Mouse (Mus musculus) stomach, embryonic 16.5 days (tissue): ENCODE results near the gene Crat. TPM values are rescaled to one million over a fixed set of nuclear protein-coding genes. Genes with fewer than 3 reads are reported as not detected.

Source experiments
- ATAC-seq: fragments of 200-750 bp; cut with Nextera tagmentation; 2 replicates; pipeline ENCODE4 v1.8.0; 2017; ENCODE audit warnings: moderate number of reproducible peaks, moderate TSS enrichment; ENCODE audit not compliant: insufficient read depth, low FRiP score
- H3K27ac ChIP-seq: fragments of 300-500 bp; sonication (generic); 2 replicates; pipeline ENCODE4 v1.5.1; 2014; ENCODE audit warnings: low read length
- H3K27me3 ChIP-seq: fragments of 300-500 bp; sonication (generic); 2 replicates; pipeline ENCODE4 v1.6.1; 2014; ENCODE audit warnings: low read length, control low read depth, mixed read lengths; ENCODE audit not compliant: control insufficient read depth, insufficient read depth
- H3K36me3 ChIP-seq: fragments of 300-500 bp; sonication (generic); 2 replicates; pipeline ENCODE4 v1.6.1; 2014; ENCODE audit warnings: low read length; ENCODE audit not compliant: control insufficient read depth, insufficient read depth
- H3K4me1 ChIP-seq: fragments of 300-500 bp; sonication (generic); 2 replicates; pipeline ENCODE4 v1.6.1; 2014; ENCODE audit warnings: low read length, control low read depth, mixed read lengths; ENCODE audit not compliant: control insufficient read depth, insufficient read depth
- H3K4me2 ChIP-seq: fragments of 300-500 bp; sonication (generic); 2 replicates; pipeline ENCODE4 v1.6.1; 2014; ENCODE audit warnings: low read depth, low read length, mixed read lengths
- H3K4me3 ChIP-seq: fragments of 300-500 bp; sonication (generic); replicated peaks from 2 replicates; pipeline ENCODE4 v1.5.1; 2014; ENCODE audit warnings: mild to moderate bottlenecking, low read length
- H3K9ac ChIP-seq: fragments of 300-500 bp; sonication (generic); 2 replicates; pipeline ENCODE4 v1.6.1; 2014; ENCODE audit warnings: low read length
- H3K9me3 ChIP-seq: fragments of 300-500 bp; sonication (generic); replicated peaks from 2 replicates; pipeline ENCODE4 v1.6.1; 2016; ENCODE audit warnings: low read length, control low read depth; ENCODE audit not compliant: control insufficient read depth
- WGBS: fragments of 180-500 bp; shearing (Covaris S2); extraction: QIAGEN DNeasy Blood & Tissue Kit; methylation state at CpG from one replicate; pipeline ENCODE4 v1.1.7; 2014; 5-methylcytosine and 5-hydroxymethylcytosine counted together
- polyA plus RNA-seq: library from polyadenylated mRNA; unstranded; fragments of >200 nt; fragmentation: Nextera tagmentation; extraction: Ambion mirVana; gene quantifications from 2 replicates; pipeline ENCODE4 v1.2.1, GENCODE M21; 2015

Crat gene
- polyA plus RNA-seq, 1 experiment from 2014 or later: 29.0 TPM

DNA sequence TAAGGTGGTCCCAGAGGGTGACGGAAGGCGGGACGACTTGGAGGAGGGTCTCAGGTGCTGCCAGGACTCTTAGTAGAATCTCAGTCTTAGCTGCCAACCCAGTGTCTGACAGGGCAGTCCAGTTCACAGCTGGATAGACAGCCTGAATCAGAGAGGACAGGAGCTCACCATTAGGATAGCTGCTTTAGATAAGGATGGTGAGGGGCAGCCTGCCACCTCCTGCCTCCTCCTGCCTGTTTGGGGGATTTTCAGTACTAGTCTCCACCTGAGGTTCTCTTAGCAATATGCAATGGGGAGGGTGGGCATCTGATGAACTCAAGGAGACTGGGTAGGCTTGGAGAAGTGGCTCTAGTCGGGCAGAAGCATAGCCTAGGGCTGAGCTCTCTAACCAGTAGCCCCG, 932 bp downstream of the Crat start:
- Histone ChIP-seq H3K27me3 (no peaks in the 10 kb centered on the region), H3K4me1 (peaks cover 21% of the 10 kb centered on the region), H3K36me3 (no peaks in the 10 kb centered on the region), H3K4me3 (peak overlapping the region; percentile 88), H3K4me2 (peak overlapping the region; percentile 66), H3K9ac (peak overlapping the region; percentile 98), H3K9me3 (no peaks in the 10 kb centered on the region), H3K27ac (no peak overlapping the region)
- 50% methylated on average over 5 of the region's 5 CpGs for WGBS
- no peak for ATAC-seq

DNA sequence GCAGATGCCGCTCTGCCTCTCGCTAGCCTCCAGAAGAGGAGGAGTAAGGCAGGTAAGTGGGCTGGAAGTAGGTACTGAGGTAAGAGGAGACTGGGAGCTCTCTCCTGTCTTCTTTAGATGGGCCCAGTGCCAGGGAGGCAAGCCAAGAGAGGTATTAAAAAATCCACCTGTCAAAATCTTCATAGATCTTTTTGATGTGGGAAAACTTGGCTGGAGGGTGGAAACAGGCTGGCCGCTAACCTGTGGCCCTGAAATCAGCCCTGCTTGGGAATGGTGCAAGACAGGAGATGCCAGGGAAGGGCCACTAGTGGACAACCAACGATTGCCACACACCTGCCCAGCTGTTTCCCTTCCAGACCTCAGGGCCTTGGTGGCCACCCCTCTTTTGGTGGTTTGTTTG, 1.5 kb downstream of the Crat start:
- Histone ChIP-seq H3K4me2 (peak overlapping the region; percentile 66; the same call in 1 of the 2 replicates), H3K36me3 (no peaks in the 10 kb centered on the region), H3K4me1 (peaks cover 18% of the 10 kb centered on the region), H3K4me3 (no peak overlapping the region), H3K9me3 (no peaks in the 10 kb centered on the region), H3K27me3 (no peaks in the 10 kb centered on the region), H3K9ac (no peak overlapping the region), H3K27ac (no peak overlapping the region)
- no peak for ATAC-seq
- 76% methylated on average over 4 of the region's 4 CpGs for WGBS

DNA sequence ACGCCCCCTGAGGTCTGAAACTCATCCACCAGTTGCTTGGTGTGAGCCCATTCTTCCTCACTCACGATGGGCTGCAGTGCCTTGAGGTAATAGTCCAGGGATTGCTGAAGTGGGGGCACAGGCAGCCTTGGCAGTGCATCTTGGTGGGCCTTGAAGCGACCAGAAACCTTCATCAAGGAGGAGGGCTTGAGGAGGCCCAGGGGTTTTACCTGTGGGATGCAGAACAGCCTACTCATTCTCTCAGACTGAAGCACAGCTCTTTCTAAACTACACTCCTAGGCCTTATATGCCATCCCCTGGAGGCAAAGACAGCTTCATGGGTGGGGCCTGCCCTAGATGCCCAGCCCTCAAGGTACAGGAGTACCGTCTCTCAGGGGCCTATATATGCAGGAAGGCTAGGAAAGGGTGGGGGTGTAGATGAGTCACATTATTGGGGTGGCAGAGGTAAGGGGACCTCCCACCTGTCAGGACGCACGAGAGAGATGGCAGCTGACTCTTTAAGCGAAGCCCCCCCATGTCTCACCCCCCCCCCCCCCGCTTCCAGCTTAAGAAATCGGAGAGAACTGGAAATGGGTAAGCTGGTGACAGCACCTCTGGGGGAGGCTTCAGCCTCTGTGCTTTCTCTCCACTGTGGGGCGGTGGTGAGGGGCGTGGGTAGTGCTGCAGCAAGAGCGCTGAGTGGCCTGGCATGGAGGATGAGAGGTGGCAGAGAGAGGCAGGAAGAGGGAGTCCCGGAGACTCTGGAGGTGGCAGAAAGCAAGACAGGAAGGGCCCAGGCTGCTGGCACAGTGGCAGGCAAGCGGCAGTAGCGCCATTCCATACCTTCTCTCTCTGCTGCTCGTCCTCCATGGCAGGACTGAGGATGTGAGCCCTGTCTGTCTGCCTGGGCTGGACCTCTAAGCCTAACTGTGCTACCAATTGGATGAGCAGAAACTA, 2.3 kb downstream of the Crat start:
- H3K4me3 ChIP-seq: no peak overlapping the region
- WGBS: 76% methylated on average over 16 of the region's 16 CpGs
- H3K4me2 ChIP-seq: no peak overlapping the region
- H3K36me3 ChIP-seq: no peaks in the 10 kb centered on the region
- H3K27ac ChIP-seq: no peak overlapping the region
- no peaks in the 10 kb centered on the region for H3K27me3 ChIP-seq
- no peaks in the 10 kb centered on the region for H3K9me3 ChIP-seq
- no peak for ATAC-seq
- H3K9ac ChIP-seq: no peak overlapping the region
- peaks cover 10% of the 10 kb centered on the region for H3K4me1 ChIP-seq

DNA sequence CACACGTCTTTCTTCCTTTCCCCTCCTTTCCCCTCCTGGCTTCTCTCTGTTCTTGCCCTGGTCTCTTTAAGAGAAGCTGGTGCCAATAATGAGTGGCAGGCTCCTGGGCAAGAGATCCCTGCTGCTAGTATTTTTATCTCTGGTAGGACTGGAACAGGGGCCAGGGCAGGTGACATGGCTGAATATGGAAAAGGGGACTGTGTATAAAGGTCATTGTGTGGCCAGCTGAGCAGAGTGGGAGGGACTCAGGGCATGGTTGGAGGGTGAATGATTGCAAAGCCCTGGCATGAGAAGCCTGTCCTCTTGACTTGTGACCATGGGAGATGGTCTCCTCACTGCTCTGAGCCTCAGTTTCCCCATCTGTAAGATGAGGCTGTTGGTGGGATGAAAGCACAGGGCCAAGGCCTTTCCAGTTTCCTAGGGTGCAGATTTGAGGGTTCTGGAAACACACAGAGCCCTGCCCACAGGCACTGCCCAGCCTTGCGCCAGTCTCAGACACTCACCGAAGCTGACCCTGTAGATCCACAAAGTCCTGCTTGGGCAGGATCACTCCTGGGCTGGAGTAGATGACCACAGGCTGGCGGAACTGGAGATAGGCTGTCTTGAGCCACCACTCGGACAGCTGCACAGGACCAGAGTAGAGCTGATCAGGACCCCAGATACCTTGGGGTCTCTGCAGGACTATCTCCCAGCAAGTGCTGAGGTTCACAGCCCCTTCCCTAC, 6.0 kb downstream of the Crat start:
- Histone ChIP-seq H3K9me3 (no peaks in the 10 kb centered on the region), H3K27ac (no peak overlapping the region), H3K4me2 (no peak overlapping the region), H3K9ac (no peak overlapping the region), H3K4me1 (no peaks in the 10 kb centered on the region), H3K36me3 (0 out of 2 replicates have a peak, but pooled peaks cover 4% of the 10 kb centered on the region), H3K27me3 (no peaks in the 10 kb centered on the region), H3K4me3 (no peak overlapping the region)
- WGBS: 78% methylated on average over 5 of the region's 5 CpGs
- ATAC-seq: no peak

DNA sequence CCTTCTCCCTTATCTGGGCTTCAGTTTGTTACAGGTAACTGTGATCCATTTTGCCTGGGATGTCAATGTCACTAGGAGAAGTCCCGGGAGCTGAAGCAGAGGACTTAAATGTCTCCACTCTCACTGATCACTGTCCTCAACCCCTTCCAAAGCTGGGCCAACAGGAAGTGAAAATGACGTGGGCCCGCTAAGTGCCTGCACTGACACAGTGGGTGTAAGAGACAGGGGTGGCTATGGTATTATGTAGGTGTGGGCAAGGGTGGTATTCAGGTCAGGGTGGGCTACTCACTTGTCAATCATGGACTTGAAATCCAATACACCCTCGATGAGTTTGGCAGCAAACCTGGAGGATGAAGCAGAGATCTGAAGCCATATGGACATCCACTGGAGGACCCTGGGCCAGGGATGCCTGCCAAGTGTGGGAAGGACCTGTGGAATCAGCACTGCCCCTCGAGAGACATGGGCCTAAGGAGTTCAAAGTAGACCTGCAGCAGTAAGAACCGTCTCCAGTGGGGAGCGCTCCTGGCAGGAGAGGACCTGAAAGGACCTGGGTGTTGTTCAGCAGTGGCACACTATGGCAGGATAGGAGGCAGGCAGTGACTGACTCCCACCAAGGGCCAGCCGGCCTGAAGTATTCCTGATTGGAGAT, 7.0 kb downstream of the Crat start:
- Histone ChIP-seq H3K9ac (no peak overlapping the region), H3K27ac (no peak overlapping the region), H3K9me3 (no peaks in the 10 kb centered on the region), H3K4me2 (no peak overlapping the region), H3K36me3 (0 out of 2 replicates have a peak, but pooled peaks cover 4% of the 10 kb centered on the region), H3K4me3 (no peak overlapping the region), H3K27me3 (no peaks in the 10 kb centered on the region), H3K4me1 (no peaks in the 10 kb centered on the region)
- WGBS: 87% methylated on average over 8 of the region's 8 CpGs
- ATAC-seq: no peak

DNA sequence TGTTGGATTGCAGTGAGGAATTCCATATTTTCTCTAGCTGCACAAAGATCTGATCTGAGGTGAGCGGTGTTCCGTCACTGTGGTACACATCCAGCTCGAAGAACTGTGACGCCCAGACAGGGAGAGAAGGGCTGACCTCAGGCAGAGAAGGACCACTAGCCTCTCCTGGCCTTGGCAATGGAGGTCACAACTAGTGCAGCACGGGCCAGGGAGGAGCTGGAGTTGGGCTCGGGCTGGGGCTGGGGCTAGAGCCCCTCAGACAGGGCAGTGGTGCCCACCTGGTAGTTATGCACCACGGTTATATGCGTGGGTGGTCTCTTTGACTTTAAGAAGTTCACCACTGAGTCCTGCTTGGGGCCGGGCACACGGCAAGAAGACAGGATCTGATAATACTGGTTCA, 7.8 kb downstream of the Crat start:
- H3K9me3 ChIP-seq: no peaks in the 10 kb centered on the region
- no peak overlapping the region for H3K4me2 ChIP-seq
- no peaks in the 10 kb centered on the region for H3K27me3 ChIP-seq
- no peak overlapping the region for H3K27ac ChIP-seq
- H3K4me1 ChIP-seq: no peaks in the 10 kb centered on the region
- no peak overlapping the region for H3K4me3 ChIP-seq
- no peak overlapping the region for H3K9ac ChIP-seq
- no peak for ATAC-seq
- WGBS: 89% methylated on average over 10 of the region's 10 CpGs
- H3K36me3 ChIP-seq: 0 out of 2 replicates have a peak, but pooled peaks cover 4% of the 10 kb centered on the region

DNA sequence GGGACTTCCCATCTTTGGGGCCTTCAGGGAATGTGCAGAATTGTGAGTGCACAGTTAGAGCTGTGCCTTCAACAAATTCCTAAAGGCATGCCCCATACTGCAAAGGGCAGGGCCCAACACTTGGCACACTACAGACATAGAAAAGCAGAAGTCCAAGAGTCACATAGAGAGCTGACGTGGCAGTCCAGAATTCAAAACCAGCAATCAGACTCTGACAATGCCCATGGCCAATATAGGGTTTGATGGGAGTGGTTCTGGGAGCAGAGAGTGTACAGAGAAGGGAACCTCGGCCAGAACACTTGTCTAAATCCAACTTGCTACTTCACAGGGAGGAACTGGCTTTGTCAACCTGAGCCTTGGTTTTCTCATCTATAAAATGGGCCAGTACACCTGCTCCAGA, 8.4 kb downstream of the Crat start:
- no peak overlapping the region for H3K9ac ChIP-seq
- H3K4me2 ChIP-seq: no peak overlapping the region
- H3K27ac ChIP-seq: no peak overlapping the region
- H3K27me3 ChIP-seq: no peaks in the 10 kb centered on the region
- H3K36me3 ChIP-seq: 0 out of 2 replicates have a peak, but pooled peaks cover 4% of the 10 kb centered on the region
- no peaks in the 10 kb centered on the region for H3K4me1 ChIP-seq
- H3K4me3 ChIP-seq: no peak overlapping the region
- no peaks in the 10 kb centered on the region for H3K9me3 ChIP-seq
- ATAC-seq: no peak
- 83% methylated on average over 2 of the region's 2 CpGs for WGBS

DNA sequence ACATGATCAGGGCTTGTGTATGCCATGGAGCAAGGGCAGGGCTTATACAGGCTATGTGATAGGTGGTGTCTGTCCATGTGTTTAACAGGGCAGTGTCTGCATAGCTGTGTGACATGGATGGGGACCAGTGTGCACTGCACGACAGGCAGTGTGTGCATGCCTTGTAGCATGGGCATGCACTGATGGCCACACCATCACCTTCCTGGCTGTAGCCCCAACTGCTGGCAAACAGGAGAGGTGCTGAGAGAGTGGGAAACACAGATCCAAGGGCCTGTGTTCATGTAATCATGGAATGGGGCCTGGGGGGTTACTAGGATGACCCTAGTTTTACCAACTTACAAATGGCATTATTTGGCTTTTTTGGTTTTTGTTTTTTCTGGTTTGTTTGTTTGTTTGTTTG, 11.7 kb downstream of the Crat start:
- 92% methylated on average over 1 of the region's 1 CpGs for WGBS
- 0 out of 2 replicates have a peak, but pooled peaks cover 11% of the 10 kb centered on the region for H3K36me3 ChIP-seq
- ATAC-seq: no peak
- H3K4me1 ChIP-seq: peaks cover under 1% of the 10 kb centered on the region; the same call in 1 of the 2 replicates
- no peak overlapping the region for H3K9ac ChIP-seq
- no peak overlapping the region for H3K4me3 ChIP-seq
- no peaks in the 10 kb centered on the region for H3K9me3 ChIP-seq
- H3K27ac ChIP-seq: no peak overlapping the region
- H3K4me2 ChIP-seq: no peak overlapping the region
- H3K27me3 ChIP-seq: no peaks in the 10 kb centered on the region
